Mouse (Mus musculus): Measurements from ENCODE around the gene Hephl1. TPM values are rescaled to one million over a fixed set of nuclear protein-coding genes. Genes with fewer than 3 reads are reported as not detected.

The Hephl1 gene
- not detected in 2 replicates for polyA plus RNA-seq (2014; fragmentation: Nextera tagmentation; extraction: Ambion mirVana)

GRCm38 (mm10) chr9:15112008-15112407 is at the start of gene Hephl1:
Gene Hephl1, minus strand, starts transcription at chr9:15112108.
- no peaks in the 10 kb centered on the region for H3K9me3 ChIP-seq (replicated peaks; ENCODE audit: control insufficient read depth, low read length)
- no peaks in the 10 kb centered on the region for H3K27me3 ChIP-seq (replicated peaks; ENCODE audit: control insufficient read depth, insufficient read depth, low read length)
- H3K27ac ChIP-seq (ENCODE audit: low read depth, low read length): no peak within 1 kb of the TSS
- H3K4me3 ChIP-seq (ENCODE audit: low read depth, low read length): no peak within 1 kb of the TSS
- no peak within 1 kb of the TSS for H3K9ac ChIP-seq (ENCODE audit: low read length)
- no peak for DNase-seq (ENCODE audit: low spot score)
- no peaks in the 10 kb centered on the region for H3K36me3 ChIP-seq (ENCODE audit: control insufficient read depth, insufficient read depth, low read length)
- no peaks in the 10 kb centered on the region for H3K4me1 ChIP-seq (ENCODE audit: control insufficient read depth, insufficient read depth, low read length)
- ATAC-seq: no peak
- 87% methylated on average over 5 of the region's 5 CpGs for WGBS
- no peak within 1 kb of the TSS for H3K4me2 ChIP-seq (ENCODE audit: low read length)

DNA sequence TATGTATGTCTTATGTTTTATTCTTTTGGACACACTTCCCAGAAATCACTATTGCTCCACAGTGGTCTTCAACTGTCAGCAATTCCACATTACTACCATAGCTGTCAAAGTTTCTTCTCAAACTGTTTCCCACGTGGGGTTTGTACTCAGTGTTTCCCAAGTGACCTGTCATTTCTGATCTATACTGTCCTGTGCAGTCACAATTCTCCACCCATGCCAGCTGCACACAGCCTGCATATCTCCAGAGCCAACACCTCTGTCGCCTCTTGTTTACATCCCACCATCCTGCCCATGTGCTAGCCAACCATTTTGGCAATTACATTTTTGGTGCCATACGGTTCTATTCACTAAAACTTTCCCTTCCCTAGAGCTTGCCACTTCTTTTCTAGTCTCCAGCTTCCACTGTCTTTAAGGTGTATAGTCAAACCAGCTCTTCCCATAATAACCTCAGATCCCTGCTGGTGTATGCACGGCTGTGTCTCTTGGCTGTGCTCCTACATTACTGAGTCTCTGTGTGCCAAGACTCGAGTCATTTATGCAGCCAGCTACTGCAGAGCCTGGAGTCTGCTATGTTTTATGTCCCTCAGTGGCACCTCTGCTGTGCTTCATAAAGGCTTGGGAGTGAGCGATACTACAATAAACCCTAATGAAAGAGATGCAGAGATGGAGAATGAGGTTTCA is 37.5 kb upstream of the Hephl1 start:
- H3K27me3 ChIP-seq (replicated peaks; ENCODE audit: control insufficient read depth, insufficient read depth, low read length): no peaks in the 10 kb centered on the region
- H3K4me2 ChIP-seq (ENCODE audit: low read length): no peak overlapping the region
- no peak overlapping the region for H3K4me3 ChIP-seq (ENCODE audit: low read depth, low read length)
- ATAC-seq (no peak), DNase-seq (ENCODE audit: low spot score) (no peak)
- no peak overlapping the region for H3K27ac ChIP-seq (ENCODE audit: low read depth, low read length)
- no peaks in the 10 kb centered on the region for H3K36me3 ChIP-seq (ENCODE audit: control insufficient read depth, insufficient read depth, low read length)
- H3K4me1 ChIP-seq (ENCODE audit: control insufficient read depth, insufficient read depth, low read length): no peaks in the 10 kb centered on the region
- no peaks in the 10 kb centered on the region for H3K9me3 ChIP-seq (replicated peaks; ENCODE audit: control insufficient read depth, low read length)
- WGBS: 73% methylated on average over 6 of the region's 6 CpGs
- no peak overlapping the region for H3K9ac ChIP-seq (ENCODE audit: low read length)

DNA sequence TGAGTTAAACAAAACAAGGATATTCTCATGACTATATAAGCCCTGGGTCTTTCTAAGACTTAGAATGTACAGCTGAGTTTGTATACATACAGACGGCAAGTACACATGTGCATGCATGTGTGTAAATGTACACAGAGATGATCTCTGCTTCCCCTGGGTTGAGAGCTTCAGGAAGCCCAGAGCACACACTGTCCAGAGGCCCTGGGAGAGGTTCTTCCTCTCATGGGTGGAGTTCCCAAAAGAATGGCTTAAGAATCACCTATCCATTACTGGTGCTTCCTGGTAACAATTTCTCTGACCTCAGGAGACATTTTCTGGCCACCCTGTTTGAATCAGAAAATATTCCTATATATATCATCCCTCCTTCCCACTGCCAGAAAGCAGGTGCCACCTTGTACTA is 28.6 kb upstream of the Hephl1 start:
- no peak for ATAC-seq
- no peaks in the 10 kb centered on the region for H3K36me3 ChIP-seq (ENCODE audit: control insufficient read depth, insufficient read depth, low read length)
- no peak for DNase-seq (ENCODE audit: low spot score)
- H3K27me3 ChIP-seq (replicated peaks; ENCODE audit: control insufficient read depth, insufficient read depth, low read length): no peaks in the 10 kb centered on the region
- H3K9me3 ChIP-seq (replicated peaks; ENCODE audit: control insufficient read depth, low read length): no peaks in the 10 kb centered on the region
- WGBS: 78% methylated on average over 1 of the region's 1 CpGs
- no peak overlapping the region for H3K4me2 ChIP-seq (ENCODE audit: low read length)
- no peak overlapping the region for H3K9ac ChIP-seq (ENCODE audit: low read length)
- no peak overlapping the region for H3K4me3 ChIP-seq (ENCODE audit: low read depth, low read length)
- no peak overlapping the region for H3K27ac ChIP-seq (ENCODE audit: low read depth, low read length)
- no peaks in the 10 kb centered on the region for H3K4me1 ChIP-seq (ENCODE audit: control insufficient read depth, insufficient read depth, low read length)

DNA sequence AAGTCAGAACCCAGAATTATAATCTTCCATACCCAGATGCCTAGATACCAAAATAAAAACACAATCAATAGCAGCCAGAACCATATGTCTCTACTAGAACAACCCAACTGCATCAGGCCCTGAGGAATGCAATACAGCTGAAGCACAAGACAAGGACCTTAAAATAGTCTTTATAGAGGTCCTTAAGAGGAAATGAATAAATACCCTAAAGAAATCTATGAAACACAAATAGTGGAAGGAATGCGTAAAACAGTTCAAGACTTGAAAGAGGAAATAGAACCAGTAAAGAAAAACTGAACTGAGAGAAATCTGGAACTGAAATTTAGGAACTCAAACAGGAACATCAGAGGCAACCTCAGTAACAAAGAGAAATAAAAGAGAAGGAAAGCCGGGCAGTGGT is 14.0 kb upstream of the Hephl1 start:
- Histone ChIP-seq H3K9me3 (replicated peaks; ENCODE audit: control insufficient read depth, low read length) (no peaks in the 10 kb centered on the region), H3K4me1 (ENCODE audit: control insufficient read depth, insufficient read depth, low read length) (no peaks in the 10 kb centered on the region), H3K36me3 (ENCODE audit: control insufficient read depth, insufficient read depth, low read length) (no peaks in the 10 kb centered on the region), H3K4me3 (ENCODE audit: low read depth, low read length) (no peak overlapping the region), H3K4me2 (ENCODE audit: low read length) (no peak overlapping the region), H3K9ac (ENCODE audit: low read length) (no peak overlapping the region), H3K27ac (ENCODE audit: low read depth, low read length) (no peak overlapping the region), H3K27me3 (replicated peaks; ENCODE audit: control insufficient read depth, insufficient read depth, low read length) (no peaks in the 10 kb centered on the region)
- DNase-seq (ENCODE audit: low spot score) (no peak), ATAC-seq (no peak)
- 96% methylated on average over 2 of the region's 2 CpGs for WGBS

- Histone ChIP-seq H3K4me3 (ENCODE audit: low read depth, low read length) (no peak overlapping the region), H3K4me1 (ENCODE audit: control insufficient read depth, insufficient read depth, low read length) (no peaks in the 10 kb centered on the region), H3K27me3 (replicated peaks; ENCODE audit: control insufficient read depth, insufficient read depth, low read length) (no peaks in the 10 kb centered on the region), H3K9ac (ENCODE audit: low read length) (no peak overlapping the region), H3K27ac (ENCODE audit: low read depth, low read length) (no peak overlapping the region), H3K9me3 (replicated peaks; ENCODE audit: control insufficient read depth, low read length) (no peaks in the 10 kb centered on the region), H3K36me3 (ENCODE audit: control insufficient read depth, insufficient read depth, low read length) (no peaks in the 10 kb centered on the region), H3K4me2 (ENCODE audit: low read length) (no peak overlapping the region)
- no peak for ATAC-seq
- DNase-seq (ENCODE audit: low spot score): no peak
- WGBS: 83% methylated on average over 3 of the region's 3 CpGs
Observed at GRCm38 (mm10) chr9:15122431-15122830, 10.5 kb upstream of the Hephl1 start.

DNA sequence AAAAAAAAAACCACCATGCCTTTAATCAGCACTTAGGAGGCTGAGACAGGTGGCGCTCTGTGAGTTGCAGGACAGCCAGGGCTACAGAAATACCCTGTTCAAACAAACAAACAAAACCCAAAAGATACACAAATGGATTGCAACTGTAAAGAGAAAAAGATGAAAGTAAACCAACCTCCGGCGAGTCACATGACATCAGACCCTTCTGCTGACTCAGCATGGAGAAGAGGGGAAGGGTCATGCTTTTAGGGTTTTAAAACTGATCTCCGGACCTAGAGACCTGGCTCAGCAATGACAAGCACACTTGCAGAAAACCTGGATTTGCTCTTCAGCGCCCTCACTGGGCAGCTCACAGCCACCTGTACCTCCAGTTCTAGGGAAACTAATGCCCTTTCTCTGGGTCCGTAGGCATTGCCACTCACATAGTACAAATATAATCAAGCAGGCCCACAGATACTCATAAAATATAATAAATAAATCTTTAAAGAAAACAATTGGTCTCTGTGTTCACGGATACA is 9.0 kb upstream of the Hephl1 start:
- WGBS: 54% methylated on average over 7 of the region's 7 CpGs
- DNase-seq (ENCODE audit: low spot score) (no peak), ATAC-seq (no peak)
- no peak overlapping the region for H3K9ac ChIP-seq (ENCODE audit: low read length)
- H3K27me3 ChIP-seq (replicated peaks; ENCODE audit: control insufficient read depth, insufficient read depth, low read length): no peaks in the 10 kb centered on the region
- no peak overlapping the region for H3K4me3 ChIP-seq (ENCODE audit: low read depth, low read length)
- H3K27ac ChIP-seq (ENCODE audit: low read depth, low read length): no peak overlapping the region
- no peaks in the 10 kb centered on the region for H3K9me3 ChIP-seq (replicated peaks; ENCODE audit: control insufficient read depth, low read length)
- no peaks in the 10 kb centered on the region for H3K4me1 ChIP-seq (ENCODE audit: control insufficient read depth, insufficient read depth, low read length)
- H3K4me2 ChIP-seq (ENCODE audit: low read length): no peak overlapping the region
- no peaks in the 10 kb centered on the region for H3K36me3 ChIP-seq (ENCODE audit: control insufficient read depth, insufficient read depth, low read length)

- Histone ChIP-seq H3K4me2 (ENCODE audit: low read length) (no peak overlapping the region), H3K27ac (ENCODE audit: low read depth, low read length) (no peak overlapping the region), H3K4me1 (ENCODE audit: control insufficient read depth, insufficient read depth, low read length) (no peaks in the 10 kb centered on the region), H3K4me3 (ENCODE audit: low read depth, low read length) (no peak overlapping the region), H3K27me3 (replicated peaks; ENCODE audit: control insufficient read depth, insufficient read depth, low read length) (no peaks in the 10 kb centered on the region), H3K36me3 (ENCODE audit: control insufficient read depth, insufficient read depth, low read length) (no peaks in the 10 kb centered on the region), H3K9ac (ENCODE audit: low read length) (no peak overlapping the region), H3K9me3 (replicated peaks; ENCODE audit: control insufficient read depth, low read length) (no peaks in the 10 kb centered on the region)
- DNase-seq (ENCODE audit: low spot score) (no peak), ATAC-seq (no peak)
- 62% methylated on average over 5 of the region's 5 CpGs for WGBS
Observed at GRCm38 (mm10) chr9:15120209-15120608, 8.3 kb upstream of the Hephl1 start.

GRCm38 (mm10) chr9:15119515-15119914 is 7.6 kb upstream of the Hephl1 start:
- no peak overlapping the region for H3K4me3 ChIP-seq (ENCODE audit: low read depth, low read length)
- no peak overlapping the region for H3K27ac ChIP-seq (ENCODE audit: low read depth, low read length)
- no peaks in the 10 kb centered on the region for H3K36me3 ChIP-seq (ENCODE audit: control insufficient read depth, insufficient read depth, low read length)
- no peaks in the 10 kb centered on the region for H3K4me1 ChIP-seq (ENCODE audit: control insufficient read depth, insufficient read depth, low read length)
- H3K9me3 ChIP-seq (replicated peaks; ENCODE audit: control insufficient read depth, low read length): no peaks in the 10 kb centered on the region
- WGBS: 74% methylated on average over 1 of the region's 1 CpGs
- no peaks in the 10 kb centered on the region for H3K27me3 ChIP-seq (replicated peaks; ENCODE audit: control insufficient read depth, insufficient read depth, low read length)
- DNase-seq (ENCODE audit: low spot score): no peak
- H3K9ac ChIP-seq (ENCODE audit: low read length): no peak overlapping the region
- H3K4me2 ChIP-seq (ENCODE audit: low read length): no peak overlapping the region
- ATAC-seq: no peak

DNA sequence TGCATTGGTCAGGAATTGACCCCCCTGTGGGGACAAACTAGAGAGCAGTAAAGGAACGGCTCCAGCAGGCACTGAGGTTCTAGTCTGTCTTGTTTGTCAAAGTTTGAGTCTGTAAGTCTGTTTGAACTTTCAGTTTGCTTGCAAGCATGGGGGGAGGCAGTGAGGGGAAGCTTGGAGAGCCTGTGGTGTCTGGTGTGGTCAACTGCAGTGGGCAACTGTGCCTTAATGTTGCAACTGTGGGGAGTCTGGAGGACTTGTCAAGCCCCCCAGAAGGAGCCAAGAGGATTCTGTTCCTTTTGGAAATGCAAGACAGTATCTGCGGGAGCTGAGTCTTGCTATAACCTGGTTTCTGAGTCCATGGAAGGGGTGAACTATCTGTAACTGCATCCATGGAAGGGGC is 4.3 kb upstream of the Hephl1 start:
- 93% methylated on average over 2 of the region's 2 CpGs for WGBS
- Histone ChIP-seq H3K9ac (ENCODE audit: low read length) (no peak overlapping the region), H3K4me3 (ENCODE audit: low read depth, low read length) (no peak overlapping the region), H3K4me2 (ENCODE audit: low read length) (no peak overlapping the region), H3K27me3 (replicated peaks; ENCODE audit: control insufficient read depth, insufficient read depth, low read length) (no peaks in the 10 kb centered on the region), H3K36me3 (ENCODE audit: control insufficient read depth, insufficient read depth, low read length) (no peaks in the 10 kb centered on the region), H3K4me1 (ENCODE audit: control insufficient read depth, insufficient read depth, low read length) (no peaks in the 10 kb centered on the region), H3K9me3 (replicated peaks; ENCODE audit: control insufficient read depth, low read length) (no peaks in the 10 kb centered on the region), H3K27ac (ENCODE audit: low read depth, low read length) (no peak overlapping the region)
- no peak for DNase-seq (ENCODE audit: low spot score)
- no peak for ATAC-seq

Measured in forebrain, embryonic 14.5 days (tissue).